Mouse (Mus musculus): ENCODE measurements around the gene BC048679. TPM values are rescaled to one million over a fixed set of nuclear protein-coding genes. Genes with fewer than 3 reads are reported as not detected.
A peak's percentile ranks its signal among the peaks of the same experiment; 100 is the strongest.

BC048679 gene
- polyA plus RNA-seq (2015; fragmentation: Nextera tagmentation; extraction: Ambion mirVana), result not detected in 2 replicates

- no peak for ATAC-seq (ENCODE audit: low FRiP score, low read depth)
- Histone ChIP-seq H3K4me1 (no peaks in the 10 kb centered on the region), H3K27me3 (peaks cover 46% of the 10 kb centered on the region), H3K27ac (no peak within 1 kb of the TSS), H3K9ac (no peak within 1 kb of the TSS), H3K4me3 (no peak within 1 kb of the TSS), H3K9me3 (no peaks in the 10 kb centered on the region), H3K36me3 (no peaks in the 10 kb centered on the region), H3K4me2 (replicated peaks) (no peak within 1 kb of the TSS)
- 66% methylated on average over 7 of the region's 7 CpGs for WGBS
These were observed at the start of gene BC048679 for GRCm38 (mm10) chr7:81498181-81498580. BC048679 (minus strand) TSS chr7:81498281.

- Histone ChIP-seq H3K36me3 (no peaks in the 10 kb centered on the region), H3K27me3 (no peaks in the 10 kb centered on the region), H3K27ac (no peak overlapping the region), H3K4me2 (replicated peaks) (no peak overlapping the region), H3K4me3 (no peak overlapping the region), H3K4me1 (no peaks in the 10 kb centered on the region), H3K9ac (no peak overlapping the region), H3K9me3 (no peaks in the 10 kb centered on the region)
- WGBS, result 88% methylated on average over 8 of the region's 8 CpGs
- ATAC-seq (ENCODE audit: low FRiP score, low read depth), result no peak
These were observed 44.9 kb upstream of the BC048679 start for GRCm38 (mm10) chr7:81542934-81543333.

- no peaks in the 10 kb centered on the region for H3K9me3 ChIP-seq
- no peaks in the 10 kb centered on the region for H3K27me3 ChIP-seq
- H3K9ac ChIP-seq, result no peak overlapping the region
- no peak overlapping the region for H3K4me2 ChIP-seq (replicated peaks)
- 82% methylated on average over 7 of the region's 7 CpGs for WGBS
- H3K36me3 ChIP-seq, result no peaks in the 10 kb centered on the region
- no peak overlapping the region for H3K4me3 ChIP-seq
- H3K4me1 ChIP-seq, result no peaks in the 10 kb centered on the region
- ATAC-seq (ENCODE audit: low FRiP score, low read depth), result no peak
- no peak overlapping the region for H3K27ac ChIP-seq
These were observed 43.9 kb upstream of the BC048679 start for GRCm38 (mm10) chr7:81541924-81542524.

- Histone ChIP-seq H3K27ac (no peak overlapping the region), H3K9me3 (no peaks in the 10 kb centered on the region), H3K36me3 (no peaks in the 10 kb centered on the region), H3K4me1 (no peaks in the 10 kb centered on the region), H3K4me2 (replicated peaks) (no peak overlapping the region), H3K27me3 (no peaks in the 10 kb centered on the region), H3K9ac (no peak overlapping the region), H3K4me3 (no peak overlapping the region)
- no peak for ATAC-seq (ENCODE audit: low FRiP score, low read depth)
- WGBS, result 55% methylated on average over 1 of the region's 1 CpGs
These were observed 42.9 kb upstream of the BC048679 start for GRCm38 (mm10) chr7:81540999-81541398.

- no peak overlapping the region for H3K27ac ChIP-seq
- no peaks in the 10 kb centered on the region for H3K9me3 ChIP-seq
- no peak for ATAC-seq (ENCODE audit: low FRiP score, low read depth)
- peaks cover 13% of the 10 kb centered on the region for H3K36me3 ChIP-seq
- no peak overlapping the region for H3K9ac ChIP-seq
- H3K4me2 ChIP-seq (replicated peaks), result no peak overlapping the region
- no peaks in the 10 kb centered on the region for H3K27me3 ChIP-seq
- H3K4me3 ChIP-seq, result no peak overlapping the region
- 20% methylated on average over 2 of the region's 2 CpGs for WGBS
- no peaks in the 10 kb centered on the region for H3K4me1 ChIP-seq
These were observed 41.5 kb upstream of the BC048679 start for GRCm38 (mm10) chr7:81539565-81539964.

- 83% methylated on average over 2 of the region's 2 CpGs for WGBS
- Histone ChIP-seq H3K4me3 (no peak overlapping the region), H3K27ac (no peak overlapping the region), H3K9ac (no peak overlapping the region), H3K4me2 (replicated peaks) (no peak overlapping the region), H3K4me1 (no peaks in the 10 kb centered on the region), H3K36me3 (peaks cover 27% of the 10 kb centered on the region), H3K9me3 (peaks cover 12% of the 10 kb centered on the region; the same call in 1 of the 2 replicates), H3K27me3 (no peaks in the 10 kb centered on the region)
- no peak for ATAC-seq (ENCODE audit: low FRiP score, low read depth)
These were observed 40.1 kb upstream of the BC048679 start for GRCm38 (mm10) chr7:81538070-81538675.

- no peak for ATAC-seq (ENCODE audit: low FRiP score, low read depth)
- Histone ChIP-seq H3K4me1 (no peaks in the 10 kb centered on the region), H3K36me3 (peaks cover 44% of the 10 kb centered on the region), H3K9me3 (peaks cover 12% of the 10 kb centered on the region), H3K27ac (no peak overlapping the region), H3K27me3 (no peaks in the 10 kb centered on the region), H3K4me2 (replicated peaks) (no peak overlapping the region), H3K4me3 (no peak overlapping the region), H3K9ac (no peak overlapping the region)
- WGBS, result 89% methylated on average over 4 of the region's 4 CpGs
These were observed 38.4 kb upstream of the BC048679 start for GRCm38 (mm10) chr7:81536478-81536877.

- Histone ChIP-seq H3K4me3 (no peak overlapping the region), H3K9ac (no peak overlapping the region), H3K4me2 (replicated peaks) (no peak overlapping the region), H3K9me3 (peaks cover 12% of the 10 kb centered on the region), H3K4me1 (peaks cover under 1% of the 10 kb centered on the region; the same call in 1 of the 2 replicates), H3K36me3 (peaks cover 89% of the 10 kb centered on the region), H3K27ac (no peak overlapping the region), H3K27me3 (no peaks in the 10 kb centered on the region)
- ATAC-seq (ENCODE audit: low FRiP score, low read depth), result no peak
- WGBS, result 89% methylated on average over 1 of the region's 1 CpGs
These were observed 33.4 kb upstream of the BC048679 start for GRCm38 (mm10) chr7:81531462-81531861.

GRCm38 (mm10) chr7:81528918-81529317, 30.8 kb upstream of the BC048679 start:
- H3K9ac ChIP-seq, result no peak overlapping the region
- no peak overlapping the region for H3K27ac ChIP-seq
- peaks cover 15% of the 10 kb centered on the region for H3K4me1 ChIP-seq
- no peak overlapping the region for H3K4me2 ChIP-seq (replicated peaks)
- no peak overlapping the region for H3K4me3 ChIP-seq
- peaks cover 7% of the 10 kb centered on the region for H3K9me3 ChIP-seq
- WGBS, result 92% methylated on average over 8 of the region's 8 CpGs
- no peak for ATAC-seq (ENCODE audit: low FRiP score, low read depth)
- H3K36me3 ChIP-seq, result peaks cover 85% of the 10 kb centered on the region
- H3K27me3 ChIP-seq, result no peaks in the 10 kb centered on the region

GRCm38 (mm10) chr7:81523663-81524017, 25.6 kb upstream of the BC048679 start:
- Histone ChIP-seq H3K4me3 (peak overlapping the region; percentile 70), H3K4me1 (peaks cover 15% of the 10 kb centered on the region), H3K9ac (peak overlapping the region; percentile 81), H3K27me3 (no peaks in the 10 kb centered on the region), H3K4me2 (replicated peaks) (peak overlapping the region; percentile 85), H3K9me3 (no peaks in the 10 kb centered on the region), H3K27ac (peak overlapping the region; percentile 95), H3K36me3 (peaks cover 34% of the 10 kb centered on the region)
- peak; percentile 9; the same call in 1 of the 2 replicates for ATAC-seq (ENCODE audit: low FRiP score, low read depth)
- 11% methylated on average over 13 of the region's 13 CpGs for WGBS

- WGBS, result under 1% methylated on average over 31 of the region's 31 CpGs
- H3K4me1 ChIP-seq, result peaks cover 15% of the 10 kb centered on the region
- peak; percentile 98 for ATAC-seq (ENCODE audit: low FRiP score, low read depth)
These were observed 25.1 kb upstream of the BC048679 start for GRCm38 (mm10) chr7:81523008-81523662.

GRCm38 (mm10) chr7:81516154-81517030, 18.3 kb upstream of the BC048679 start:
- Histone ChIP-seq H3K9me3 (no peaks in the 10 kb centered on the region), H3K36me3 (no peaks in the 10 kb centered on the region), H3K4me3 (no peak overlapping the region), H3K27me3 (peaks cover 7% of the 10 kb centered on the region; the same call in 1 of the 2 replicates), H3K27ac (no peak overlapping the region), H3K9ac (no peak overlapping the region), H3K4me1 (no peaks in the 10 kb centered on the region), H3K4me2 (replicated peaks) (no peak overlapping the region)
- no peak for ATAC-seq (ENCODE audit: low FRiP score, low read depth)
- WGBS, result 66% methylated on average over 6 of the region's 6 CpGs

More at GRCm38 (mm10) chr7:81523008-81523662, 25.1 kb upstream of the BC048679 start:
- Histone ChIP-seq H3K27ac (peak overlapping the region; percentile 95), H3K9ac (peak overlapping the region; percentile 81), H3K9me3 (no peaks in the 10 kb centered on the region), H3K4me3 (peak overlapping the region; percentile 70), H3K27me3 (no peaks in the 10 kb centered on the region), H3K4me2 (replicated peaks) (peak overlapping the region; percentile 85), H3K36me3 (peaks cover 30% of the 10 kb centered on the region)
